Mouse (Mus musculus) kidney, postnatal 0 days (tissue): ENCODE measurements around the gene Lysmd3. TPM values are rescaled to one million over a fixed set of nuclear protein-coding genes. Genes with fewer than 3 reads are reported as not detected.
"Not testable (repeated sequence)": the region's sequence is repeated elsewhere in the genome, so short reads cannot be mapped to it uniquely, and the experiment has no call there.

Experiments
- ATAC-seq: fragments of 200-750 bp; cut with Nextera tagmentation; replicated peaks from 2 replicates; pipeline ENCODE4 v1.8.0; 2017; ENCODE audit warnings: low read depth, moderate number of reproducible peaks, moderate TSS enrichment, moderate library complexity; ENCODE audit not compliant: low FRiP score
- DNase-seq: peaks from one replicate; pipeline ENCODE4 v3.0.0-alpha.2; 2016; ENCODE audit warnings: low spot score
- H3K27ac ChIP-seq: fragments of 300-500 bp; sonication (generic); 2 replicates; pipeline ENCODE4 v1.5.1; 2014; ENCODE audit warnings: mild to moderate bottlenecking
- H3K27me3 ChIP-seq: fragments of 300-500 bp; sonication (generic); 2 replicates; pipeline ENCODE4 v1.6.1; 2014; ENCODE audit warnings: low read length, mixed read lengths; ENCODE audit not compliant: insufficient read depth
- H3K36me3 ChIP-seq: fragments of 300-500 bp; sonication (generic); 2 replicates; pipeline ENCODE4 v1.6.1; 2014; ENCODE audit warnings: low read length, mixed read lengths; ENCODE audit not compliant: insufficient read depth
- H3K4me1 ChIP-seq: fragments of 300-500 bp; sonication (generic); replicated peaks from 2 replicates; pipeline ENCODE4 v1.6.1; 2014; ENCODE audit warnings: antibody characterized with exemption, low read length, mixed read lengths; ENCODE audit not compliant: insufficient read depth
- H3K4me2 ChIP-seq: fragments of 300-500 bp; sonication (generic); 2 replicates; pipeline ENCODE4 v1.6.1; 2014; ENCODE audit warnings: mild to moderate bottlenecking, low read length, moderate library complexity, mixed read lengths
- H3K4me3 ChIP-seq: fragments of 300-500 bp; sonication (generic); replicated peaks from 2 replicates; pipeline ENCODE4 v1.5.1; 2014; ENCODE audit warnings: low read depth, low read length
- H3K9ac ChIP-seq: fragments of 300-500 bp; sonication (generic); 2 replicates; pipeline ENCODE4 v1.6.1; 2014; ENCODE audit warnings: low read depth, low read length
- H3K9me3 ChIP-seq: fragments of 300-500 bp; sonication (generic); replicated peaks from 2 replicates; pipeline ENCODE4 v1.6.1; 2016; ENCODE audit warnings: low read length, inconsistent platforms, mixed read lengths
- CTCF ChIP-seq: IDR thresholded peaks from 2 replicates; pipeline ENCODE4 v1.5.1; 2016; ENCODE audit warnings: antibody characterized with exemption, low read depth, mild to moderate bottlenecking, moderate library complexity
- WGBS: fragments of 180-500 bp; shearing (Covaris S2); extraction: QIAGEN DNeasy Blood & Tissue Kit; methylation state at CpG from one replicate; pipeline ENCODE4 v1.1.7; 2014; 5-methylcytosine and 5-hydroxymethylcytosine counted together
- polyA plus RNA-seq: library from polyadenylated mRNA; unstranded; fragments of >200 nt; fragmentation: Nextera tagmentation; extraction: Ambion mirVana; gene quantifications from 2 replicates; pipeline ENCODE4 v1.2.1, GENCODE M21; 2015

The Lysmd3 gene
- polyA plus RNA-seq, 1 experiment from 2014 or later: 22.5 TPM

GRCm38 (mm10) chr13:81646348-81646747 is 11.1 kb upstream of the Lysmd3 start:
- H3K27me3 ChIP-seq: no peaks in the 10 kb centered on the region
- no peak for DNase-seq

DNA sequence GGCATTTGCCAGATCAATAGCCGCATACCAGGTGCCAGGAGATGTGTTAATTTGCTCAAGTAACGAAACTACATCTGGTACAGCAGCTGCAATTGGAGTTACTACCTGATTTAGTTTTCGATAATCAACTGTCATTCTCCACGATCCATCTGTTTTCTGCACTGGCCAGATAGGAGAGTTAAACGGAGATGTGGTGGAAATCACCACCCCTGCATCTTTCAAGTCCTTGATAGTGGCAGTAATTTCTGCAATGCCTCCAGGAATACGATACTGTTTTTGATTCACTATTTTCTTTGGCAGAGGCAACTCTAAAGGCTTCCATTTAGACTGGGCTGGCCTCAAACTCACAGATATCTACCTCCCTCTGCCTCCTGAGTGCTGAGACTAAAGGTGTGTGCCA is 7.1 kb upstream of the Lysmd3 start:
- not testable (repeated sequence) for H3K4me1 ChIP-seq, ATAC-seq, H3K27me3 ChIP-seq, H3K4me3 ChIP-seq, H3K27ac ChIP-seq, H3K9ac ChIP-seq, DNase-seq, H3K9me3 ChIP-seq, H3K4me2 ChIP-seq, H3K36me3 ChIP-seq
- WGBS: 70% methylated on average over 5 of the region's 6 CpGs

More at GRCm38 (mm10) chr13:81646348-81646747, 11.1 kb upstream of the Lysmd3 start:
- Histone ChIP-seq H3K27ac (no peak overlapping the region), H3K4me2 (no peak overlapping the region), H3K9ac (no peak overlapping the region), H3K9me3 (no peaks in the 10 kb centered on the region), H3K36me3 (no peaks in the 10 kb centered on the region), H3K4me3 (no peak overlapping the region), H3K4me1 (no peaks in the 10 kb centered on the region)
- no peak for ATAC-seq
- WGBS: 81% methylated on average over 6 of the region's 6 CpGs
- no peak for TF ChIP-seq CTCF

GRCm38 (mm10) chr13:81656091-81656850 is 1.2 kb upstream of the Lysmd3 start:
- WGBS: 30% methylated on average over 14 of the region's 14 CpGs
- H3K27ac ChIP-seq: peak overlapping the region; percentile 89
- no peak overlapping the region for H3K4me3 ChIP-seq
- peak; percentile 8 for DNase-seq
- no peak for ATAC-seq
- H3K9ac ChIP-seq: no peak overlapping the region
- no peaks in the 10 kb centered on the region for H3K9me3 ChIP-seq
- peaks cover 11% of the 10 kb centered on the region for H3K4me1 ChIP-seq
- H3K36me3 ChIP-seq: no peaks in the 10 kb centered on the region
- peak overlapping the region; percentile 85 for H3K4me2 ChIP-seq
- no peaks in the 10 kb centered on the region for H3K27me3 ChIP-seq
- no peak for TF ChIP-seq CTCF

GRCm38 (mm10) chr13:81657008-81657350 is 484 bp upstream of the Lysmd3 start:
- Histone ChIP-seq H3K9me3 (no peaks in the 10 kb centered on the region), H3K4me1 (peaks cover 11% of the 10 kb centered on the region), H3K27me3 (no peaks in the 10 kb centered on the region), H3K27ac (peak overlapping the region; percentile 89), H3K4me3 (peak overlapping the region; percentile 92), H3K4me2 (peak overlapping the region; percentile 85), H3K36me3 (no peaks in the 10 kb centered on the region), H3K9ac (peak overlapping the region; percentile 53)
- DNase-seq (no peak), ATAC-seq (no peak)
- WGBS: 20% methylated on average over 5 of the region's 5 CpGs
- TF ChIP-seq CTCF: no peak

DNA sequence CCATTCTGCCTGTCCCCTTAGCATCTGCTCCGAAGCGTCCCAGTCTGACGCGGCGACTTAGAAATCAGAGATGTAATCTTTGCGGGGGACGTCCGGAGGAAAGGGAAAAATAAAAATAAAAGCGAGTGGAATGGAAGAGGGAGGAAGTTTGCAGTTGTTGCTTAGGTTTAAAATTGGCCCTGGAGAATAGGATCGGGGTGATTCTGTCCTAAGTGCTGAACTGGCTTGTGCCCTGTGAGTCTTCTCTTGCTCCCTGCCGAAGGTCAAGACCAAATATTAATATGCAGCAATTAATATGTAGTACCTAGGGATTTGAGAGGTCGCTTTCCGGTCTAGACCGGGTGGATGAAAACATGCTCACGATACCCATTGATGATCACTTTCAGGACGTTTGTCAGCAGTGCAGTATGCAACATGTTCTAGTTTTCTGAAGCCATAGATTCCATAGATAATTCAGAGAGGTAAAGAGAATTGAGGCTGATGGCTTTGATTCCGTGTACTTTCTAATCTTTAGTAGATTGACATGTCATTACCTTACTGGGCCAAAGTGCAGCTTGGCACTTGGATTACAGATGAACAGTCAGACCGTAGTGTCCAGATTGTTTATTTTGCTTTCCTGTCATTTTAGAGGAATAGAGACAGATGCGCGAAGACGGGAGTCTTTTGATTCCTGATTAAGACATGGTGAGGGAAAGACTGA is 740 bp downstream of the Lysmd3 start:
- DNase-seq (no peak), ATAC-seq (peak; percentile 3; the same call in 1 of the 2 replicates)
- WGBS: 5% methylated on average over 21 of the region's 21 CpGs
- Histone ChIP-seq H3K4me3 (peak overlapping the region; percentile 92), H3K9me3 (no peaks in the 10 kb centered on the region), H3K4me1 (peaks cover 11% of the 10 kb centered on the region), H3K36me3 (no peaks in the 10 kb centered on the region), H3K4me2 (peak overlapping the region; percentile 85), H3K27me3 (no peaks in the 10 kb centered on the region), H3K9ac (peak overlapping the region; percentile 79), H3K27ac (peak overlapping the region; percentile 89)
- TF ChIP-seq CTCF: no peak

GRCm38 (mm10) chr13:81663566-81664330 is 6.3 kb downstream of the Lysmd3 start:
- no peak for TF ChIP-seq CTCF
- Histone ChIP-seq H3K9me3 (no peaks in the 10 kb centered on the region), H3K36me3 (peaks cover 39% of the 10 kb centered on the region), H3K27me3 (no peaks in the 10 kb centered on the region), H3K4me2 (no peak overlapping the region), H3K9ac (no peak overlapping the region), H3K4me3 (no peak overlapping the region), H3K4me1 (peaks cover 6% of the 10 kb centered on the region), H3K27ac (no peak overlapping the region)
- ATAC-seq: no peak
- no peak for DNase-seq
- 86% methylated on average over 12 of the region's 12 CpGs for WGBS
